Mouse (Mus musculus) MEL (cell line): ENCODE results near the gene S100a10.

Experiments used
- CHD2 ChIP-seq: IDR thresholded peaks from 2 replicates; pipeline ENCODE4 v1.6.1; 2011; ENCODE audit warnings: low read length, improper control_type of control experiment
- CTCF ChIP-seq, 3 experiments: IDR thresholded peaks in 2 of 3; conservative IDR thresholded peaks in 1 of 3; 2 replicates each; pipeline ENCODE4 v1.5.1; 2011 to 2012; ENCODE audit warnings: low read length in 3 of 3, low read depth in 2 of 3, mild to moderate bottlenecking in 2 of 3, improper control_type of control experiment in 1 of 3, inconsistent platforms in 1 of 3, mixed read lengths in 1 of 3, moderate library complexity in 1 of 3; ENCODE audit not compliant: control insufficient read depth in 1 of 3, insufficient read depth in 1 of 3, poor library complexity in 1 of 3, severe bottlenecking in 1 of 3
- ELF1 ChIP-seq: IDR thresholded peaks from 2 replicates; pipeline ENCODE4 v1.6.1; 2014; ENCODE audit warnings: low read depth, mild to moderate bottlenecking, inconsistent platforms, low read length, improper control_type of control experiment, moderate library complexity
- EP300 ChIP-seq, 2 experiments: IDR thresholded peaks; 2 replicates each; pipeline ENCODE4 v1.6.1; 2011; ENCODE audit warnings: improper control_type of control experiment in 2 of 2, low read length in 2 of 2, low read depth in 1 of 2, mild to moderate bottlenecking in 1 of 2
- ETS1 ChIP-seq: IDR thresholded peaks from 2 replicates; pipeline ENCODE4 v1.6.1; 2012; ENCODE audit warnings: low read depth, mild to moderate bottlenecking, inconsistent platforms, low read length, improper control_type of control experiment, moderate library complexity
- JUND ChIP-seq: IDR thresholded peaks from 2 replicates; pipeline ENCODE4 v1.6.1; 2011; ENCODE audit warnings: low read depth, mild to moderate bottlenecking, improper control_type of control experiment, low read length
- MAX ChIP-seq: IDR thresholded peaks from 2 replicates; pipeline ENCODE4 v1.6.1; 2011; ENCODE audit warnings: low read length, improper control_type of control experiment
- NELFE ChIP-seq: IDR thresholded peaks from 2 replicates; pipeline ENCODE4 v1.6.1; 2011; ENCODE audit warnings: low read depth, low read length, improper control_type of control experiment
- NRF1 ChIP-seq: IDR thresholded peaks from 2 replicates; pipeline ENCODE4 v1.6.1; 2014; ENCODE audit warnings: low read depth, mild to moderate bottlenecking, inconsistent platforms, low read length, improper control_type of control experiment, moderate library complexity; ENCODE audit not compliant: poor library complexity, insufficient read depth, severe bottlenecking
- POLR2AphosphoS2 ChIP-seq: IDR thresholded peaks from 2 replicates; pipeline ENCODE4 v1.6.1; 2011; ENCODE audit warnings: low read length, improper control_type of control experiment
- POLR2AphosphoS5 ChIP-seq: IDR thresholded peaks from 2 replicates; pipeline ENCODE4 v1.6.1; 2012; ENCODE audit warnings: low read depth, borderline replicate concordance, mild to moderate bottlenecking, inconsistent platforms, low read length, moderate library complexity, mixed read lengths
- TCF12 ChIP-seq: IDR thresholded peaks from 2 replicates; pipeline ENCODE4 v1.6.1; 2014; ENCODE audit warnings: low read depth, mild to moderate bottlenecking, inconsistent platforms, low read length, improper control_type of control experiment, moderate library complexity
- ZC3H11A ChIP-seq: IDR thresholded peaks from 2 replicates; pipeline ENCODE4 v1.6.1; 2012; ENCODE audit warnings: low read depth, mild to moderate bottlenecking, inconsistent platforms, low read length, improper control_type of control experiment
- ZKSCAN1 ChIP-seq: IDR thresholded peaks from 2 replicates; pipeline ENCODE4 v1.6.1; 2012; ENCODE audit warnings: low read depth, mild to moderate bottlenecking, inconsistent platforms, low read length, improper control_type of control experiment, moderate library complexity

- TF ChIP-seq POLR2AphosphoS5 (no peak), ZKSCAN1 (no peak), EP300 (IDR thresholded peaks at IDR 0.05; ENCODE audit: low read depth in 1 of 2, low read length in 2 of 2) (no peak), ETS1 (no peak), CTCF (IDR thresholded peaks at IDR 0.05 in 2 of 3, conservative IDR thresholded peaks at IDR 0.05 in 1 of 3; ENCODE audit: control insufficient read depth in 1 of 3, insufficient read depth in 1 of 3, low read depth in 2 of 3, low read length in 3 of 3, poor library complexity in 1 of 3, severe bottlenecking in 1 of 3) (no peak), MAX (no peak), ELF1 (no peak), ZC3H11A (no peak), CHD2 (no peak), TCF12 (no peak), POLR2AphosphoS2 (no peak), JUND (no peak), NRF1 (no peak), NELFE (no peak)
Measured at GRCm38 (mm10) chr3:93553765-93554378, 1.0 kb upstream of the S100a10 start.
